Mouse (Mus musculus) hematopoietic stem cell, adult 5-6 weeks (primary cell): Measurements from ENCODE around the gene Tlr13. TPM values are rescaled to one million over a fixed set of nuclear protein-coding genes. Genes with fewer than 3 reads are reported as not detected.

Experiments
- ATAC-seq, 2 experiments: fragments of 125-278 bp in 1 of 2; replicated peaks in 1 of 2; 2 replicates each; pipeline ENCODE4 v1.8.0; 2016 to 2017; ENCODE audit warnings: inconsistent platforms in 2 of 2, mild to moderate bottlenecking in 2 of 2, moderate number of reproducible peaks in 2 of 2, low read depth in 1 of 2, moderate TSS enrichment in 1 of 2; ENCODE audit not compliant: low FRiP score in 2 of 2, poor library complexity in 2 of 2, severe bottlenecking in 2 of 2, insufficient read depth in 1 of 2, low TSS enrichment in 1 of 2
- total RNA-seq: library from RNA; stranded (forward); fragments of 172-1452, 232-1000 nt; gene quantifications from 2 replicates; pipeline ENCODE4 v1.2.3, GENCODE M21; 2017

The Tlr13 gene
- total RNA-seq: 5.6 and 9.9 TPM in 2 replicates

- ATAC-seq: peak; percentile 56 to 78; a peak in 2 of 4 replicates
Measured at GRCm38 (mm10) chrX:106142936-106143335, at the start of gene Tlr13. Tlr13 (plus strand) TSS chrX:106143204.

- no peak for ATAC-seq
Measured at GRCm38 (mm10) chrX:106105464-106105863, 37.5 kb upstream of the Tlr13 start.

- no peak for ATAC-seq
Measured at GRCm38 (mm10) chrX:106113881-106114280, 29.1 kb upstream of the Tlr13 start.

GRCm38 (mm10) chrX:106114674-106115073 lies 28.3 kb upstream of the Tlr13 start:
- ATAC-seq: no peak

GRCm38 (mm10) chrX:106122823-106123222 lies 20.2 kb upstream of the Tlr13 start:
- no peak for ATAC-seq

GRCm38 (mm10) chrX:106128283-106128682 lies 14.7 kb upstream of the Tlr13 start:
- no peak for ATAC-seq

GRCm38 (mm10) chrX:106129877-106130276 lies 13.1 kb upstream of the Tlr13 start:
- ATAC-seq: no peak

GRCm38 (mm10) chrX:106134916-106135315 lies 8.1 kb upstream of the Tlr13 start:
- peak; percentile 57 to 65 for ATAC-seq

- ATAC-seq: peak in 1 of 2 experiments; percentile 8; a peak in 1 of 4 replicates
Measured at GRCm38 (mm10) chrX:106135484-106135883, 7.5 kb upstream of the Tlr13 start.

GRCm38 (mm10) chrX:106135916-106136575 lies 7.0 kb upstream of the Tlr13 start:
- ATAC-seq: peak; percentile 47 to 64

- peak in 1 of 2 experiments; percentile 37; a peak in 1 of 4 replicates for ATAC-seq
Measured at GRCm38 (mm10) chrX:106139309-106140070, 3.5 kb upstream of the Tlr13 start.

GRCm38 (mm10) chrX:106148185-106148584 lies 5.2 kb downstream of the Tlr13 start:
- peak in 1 of 2 experiments; percentile 41; a peak in 1 of 4 replicates for ATAC-seq

GRCm38 (mm10) chrX:106149460-106149859 lies 6.5 kb downstream of the Tlr13 start:
- ATAC-seq: peak in 1 of 2 experiments; percentile 52; a peak in 1 of 4 replicates

- no peak for ATAC-seq
Measured at GRCm38 (mm10) chrX:106154180-106154586, 11.2 kb downstream of the Tlr13 start.

GRCm38 (mm10) chrX:106155892-106156291 lies 12.9 kb downstream of the Tlr13 start:
- ATAC-seq: no peak

GRCm38 (mm10) chrX:106163995-106164394 lies 21.0 kb downstream of the Tlr13 start:
- ATAC-seq: peak; percentile 76 to 78

- ATAC-seq: no peak
Measured at GRCm38 (mm10) chrX:106164555-106164954, 21.6 kb downstream of the Tlr13 start.

- ATAC-seq: peak; percentile 60 to 62; a peak in 3 of 4 replicates
Measured at GRCm38 (mm10) chrX:106165089-106165488, 22.1 kb downstream of the Tlr13 start.
